Mouse (Mus musculus) megakaryocyte, embryonic 14.5 days (primary cell): Measurements from ENCODE around the gene Arid4b.

Experiments used
- FLI1 ChIP-seq: IDR thresholded peaks from 2 replicates; pipeline ENCODE4 v1.6.1; 2012; ENCODE audit warnings: low read length, inconsistent platforms, mixed read lengths
- GATA1 ChIP-seq: IDR thresholded peaks from 3 replicates; pipeline ENCODE4 v1.6.1; 2012; ENCODE audit warnings: mixed read lengths, low read length, inconsistent platforms, borderline replicate concordance

- TF ChIP-seq GATA1: no peak
- no peak for TF ChIP-seq FLI1
Observed at GRCm38 (mm10) chr13:14040186-14040585, 22.8 kb upstream of the Arid4b start.
